Mouse (Mus musculus) megakaryocyte progenitor cell, adult 5-6 weeks (primary cell): ENCODE results near the gene Tmem80. TPM values are rescaled to one million over a fixed set of nuclear protein-coding genes. Genes with fewer than 3 reads are reported as not detected.
A peak's percentile ranks its signal among the peaks of the same experiment; 100 is the strongest.

Source experiments
- ATAC-seq: replicated peaks from 2 replicates; pipeline ENCODE4 v1.8.0; 2016; ENCODE audit warnings: mild to moderate bottlenecking, moderate TSS enrichment, inconsistent platforms; ENCODE audit not compliant: poor library complexity
- total RNA-seq, 2 experiments: library from RNA; stranded (forward) in 1 of 2; stranded (reverse) in 1 of 2; fragments of 157-497, 149-512 nt in 1 of 2; fragments of 200-1000 nt in 1 of 2; gene quantifications; 2 replicates each; pipeline versions ENCODE4 v1.2.3 to v1.2.4; 2015 to 2017

Gene Tmem80
- total RNA-seq, 2 experiments from 2014 or later = 9.1 to 11.1 TPM

- ATAC-seq = peak; percentile 76
Observed at GRCm38 (mm10) chr7:141355626-141356326, 28.2 kb downstream of the Tmem80 start.

DNA sequence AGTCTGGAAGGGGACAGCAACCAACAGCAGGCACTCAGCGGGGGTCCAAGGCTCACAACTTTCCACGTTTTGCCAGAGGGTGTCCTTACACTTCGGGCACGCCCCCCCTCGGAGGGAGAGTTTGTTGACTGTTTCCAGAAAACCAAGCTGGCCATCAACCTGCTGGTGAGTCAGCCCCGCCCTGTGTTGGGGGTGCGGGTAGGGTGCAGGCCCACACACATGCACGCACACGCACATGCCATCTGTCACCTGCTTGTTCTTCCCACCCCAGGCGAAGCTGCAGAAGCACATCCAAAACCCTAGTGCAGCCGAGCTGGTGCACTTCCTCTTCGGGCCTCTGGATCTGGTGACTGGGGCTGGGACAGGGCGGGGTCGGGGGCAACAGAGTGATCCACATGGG lies 29.4 kb downstream of the Tmem80 start:
- ATAC-seq = no peak

DNA sequence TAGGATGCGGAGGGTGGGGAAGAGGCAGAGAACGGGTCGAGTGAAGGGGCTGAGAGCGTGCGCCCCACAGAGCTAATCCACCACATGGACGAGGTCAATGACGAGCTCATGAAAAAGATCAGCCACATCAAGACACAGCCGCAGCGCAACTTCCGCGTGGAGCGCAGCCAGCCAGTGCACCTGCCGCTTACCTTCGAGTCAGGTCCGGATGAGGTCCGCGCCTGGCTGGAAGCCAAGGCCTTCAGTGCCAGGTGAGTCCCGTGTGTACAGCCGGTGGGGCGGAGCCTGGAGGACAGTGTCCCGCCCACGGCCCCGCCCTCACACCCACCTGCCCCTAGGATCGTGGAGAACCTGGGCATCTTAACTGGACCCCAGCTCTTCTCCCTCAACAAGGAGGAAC lies 34.0 kb downstream of the Tmem80 start:
- no peak for ATAC-seq

DNA sequence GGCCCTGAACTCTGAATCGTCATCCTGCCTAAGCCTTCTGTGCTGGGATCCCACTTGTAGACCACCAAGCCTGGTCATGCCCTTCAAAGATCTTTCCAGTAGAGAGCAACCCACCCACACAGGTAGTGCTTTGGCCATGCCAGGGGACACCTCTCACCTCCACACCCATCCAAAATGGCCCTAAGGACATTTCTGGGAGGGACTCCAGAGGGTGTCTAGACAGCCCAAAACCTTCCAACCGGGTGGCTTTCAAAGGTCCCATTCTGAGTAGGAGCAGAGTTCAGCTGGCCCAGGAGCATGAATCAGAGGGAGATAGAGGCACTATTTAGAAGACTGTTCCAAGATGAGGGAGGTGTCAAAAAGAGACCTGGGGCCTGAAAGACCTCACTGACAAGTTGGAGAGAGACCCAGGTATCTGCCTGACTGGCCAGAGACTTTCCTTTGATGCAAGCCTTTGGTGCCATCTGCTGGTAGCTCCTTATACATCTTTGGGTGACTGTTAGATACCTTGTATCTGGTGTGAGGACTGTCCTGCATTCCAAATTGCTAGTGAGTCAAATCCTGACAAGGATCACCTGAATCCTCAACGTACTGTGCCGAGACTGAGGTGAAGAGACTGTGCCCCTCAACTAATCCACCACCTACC lies 35.7 kb downstream of the Tmem80 start:
- peak; percentile 83 for ATAC-seq

- peak; percentile 20 for ATAC-seq
Observed at GRCm38 (mm10) chr7:141363752-141364125, 36.2 kb downstream of the Tmem80 start.

- ATAC-seq = peak; percentile 76
Observed at GRCm38 (mm10) chr7:141364349-141365048, 37.0 kb downstream of the Tmem80 start.

- no peak for ATAC-seq
Observed at GRCm38 (mm10) chr7:141365049-141365445, 37.5 kb downstream of the Tmem80 start.

GRCm38 (mm10) chr7:141367358-141367757 lies 39.8 kb downstream of the Tmem80 start:
- no peak for ATAC-seq

DNA sequence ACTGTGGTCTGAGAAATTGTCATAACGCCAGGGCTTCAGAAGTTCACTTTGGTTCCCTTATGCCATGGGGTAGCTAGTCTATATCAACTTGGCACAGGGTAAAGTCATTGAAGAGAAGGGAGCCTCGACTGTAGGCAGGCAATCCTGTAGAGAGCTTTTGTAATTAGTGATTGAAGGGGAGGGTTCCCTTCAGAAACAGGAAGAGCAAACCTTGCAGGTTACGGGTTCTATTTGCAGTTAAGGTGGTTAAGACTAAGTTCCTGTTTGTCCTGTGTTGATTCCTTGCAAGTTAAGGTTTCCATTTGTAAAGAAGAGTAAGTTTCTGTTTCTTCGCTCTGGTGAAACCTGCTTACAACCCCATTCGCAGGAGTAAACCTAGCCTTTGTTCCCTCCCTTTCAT lies 42.4 kb downstream of the Tmem80 start:
- peak; percentile 59 for ATAC-seq

DNA sequence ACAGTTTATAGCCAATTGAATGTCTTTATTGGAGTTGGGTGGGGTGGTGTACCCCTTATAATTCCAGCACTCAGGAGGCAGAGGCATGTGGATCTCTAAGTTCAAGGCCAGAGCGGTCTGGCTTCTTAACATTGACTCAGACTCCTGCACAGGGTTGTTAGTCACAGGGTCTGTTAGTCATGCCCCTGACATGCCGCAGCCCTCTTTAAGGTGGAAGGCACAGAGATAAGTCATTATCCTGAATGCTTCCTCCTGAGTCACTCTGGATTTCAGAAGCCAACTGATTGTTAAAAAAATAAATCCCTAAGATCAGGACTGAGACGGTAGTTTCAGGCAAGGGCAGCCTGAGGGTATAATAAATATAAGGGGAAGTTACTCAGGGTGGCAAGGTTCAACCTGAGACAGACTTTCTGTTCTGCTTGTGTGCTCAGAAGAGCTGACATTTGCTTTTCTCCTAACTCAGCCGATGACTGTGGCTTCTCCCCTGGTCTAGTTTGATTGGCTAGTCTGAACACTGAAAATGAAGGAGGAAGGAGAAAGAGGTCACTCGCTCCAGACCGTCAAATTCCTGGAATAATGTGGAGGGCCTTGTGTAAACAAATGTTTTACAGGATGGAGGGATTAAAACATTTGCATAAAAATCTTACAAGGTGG lies 44.5 kb downstream of the Tmem80 start:
- peak; percentile 64 for ATAC-seq

- no peak for ATAC-seq
Observed at GRCm38 (mm10) chr7:141373611-141374010, 46.1 kb downstream of the Tmem80 start.

DNA sequence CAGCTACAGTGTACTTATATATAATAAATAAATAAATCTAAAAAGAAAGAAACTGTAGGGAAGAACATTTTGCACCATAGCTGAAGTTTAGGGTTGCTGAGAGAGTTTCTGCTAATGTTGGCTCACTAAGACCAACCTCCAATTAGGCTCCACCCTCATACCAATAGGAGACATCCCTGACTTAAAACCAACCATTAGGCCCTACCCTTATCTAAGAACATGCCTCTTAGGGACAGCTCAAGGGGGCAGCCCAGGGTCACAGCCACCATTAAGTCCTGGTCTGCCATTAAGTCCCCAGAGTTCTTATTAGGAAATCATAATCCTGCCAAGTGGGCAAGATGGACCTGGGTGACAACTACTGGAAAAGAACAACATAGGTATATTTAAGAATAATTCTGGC lies 46.9 kb downstream of the Tmem80 start:
- peak; percentile 32; the same call in 1 of the 2 replicates for ATAC-seq

GRCm38 (mm10) chr7:141379584-141379983 lies 52.0 kb downstream of the Tmem80 start:
- peak; percentile 87 for ATAC-seq

DNA sequence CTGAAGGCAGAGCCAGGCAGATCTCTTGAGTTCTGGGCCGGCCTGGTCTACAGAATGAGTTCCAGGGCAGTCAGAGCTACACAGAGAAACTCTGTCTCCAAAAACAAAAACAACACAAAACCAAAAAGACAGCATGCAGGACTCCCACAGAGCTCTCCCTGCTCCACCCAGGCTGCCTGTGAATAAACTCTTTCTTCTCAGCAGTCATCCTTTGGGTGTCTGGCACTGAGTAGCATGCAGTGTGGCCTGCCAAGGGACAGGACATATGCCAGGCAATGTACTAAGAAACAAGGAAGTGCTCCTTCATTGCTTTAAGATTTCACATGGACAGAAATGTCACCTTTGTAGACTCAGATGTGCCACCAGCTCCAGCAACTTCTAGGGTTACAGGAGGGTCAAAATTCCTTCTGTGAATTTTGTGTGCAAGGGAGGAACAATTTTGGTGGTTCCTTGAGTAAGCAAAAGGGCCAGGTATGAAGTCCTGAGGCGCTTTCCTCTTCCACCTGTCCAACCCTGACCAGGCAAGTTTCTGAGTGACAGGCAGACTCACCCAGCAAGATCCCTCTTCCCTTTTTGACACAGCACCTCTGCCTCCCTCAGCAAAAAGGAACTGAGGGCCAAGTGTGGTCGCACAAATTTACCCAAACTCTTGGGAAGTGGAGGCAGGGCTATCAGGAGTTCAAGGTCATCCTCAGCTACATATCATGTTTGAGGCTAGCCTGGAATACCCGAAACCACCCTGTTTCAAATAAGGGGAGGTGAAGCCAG lies 53.7 kb downstream of the Tmem80 start:
- peak; percentile 30 for ATAC-seq

Other genes with a start within 250 kb of the Tmem80 start
- gene Pkp3, start 249.5 kb upstream of the Tmem80 start, total RNA-seq (2015) = 1.0 and 2.2 TPM in 2 replicates
- 0.10 and 1.1 TPM in 2 replicates for gene Pkp3, start 249.5 kb upstream of the Tmem80 start, total RNA-seq (2017)
- gene Sigirr, start 227.2 kb upstream of the Tmem80 start, total RNA-seq (2015) = 12.3 and 12.6 TPM in 2 replicates
- 5.8 and 14.0 TPM in 2 replicates for gene Sigirr, start 227.2 kb upstream of the Tmem80 start, total RNA-seq (2017)
- gene Ano9, start 209.9 kb upstream of the Tmem80 start, total RNA-seq (2015) = not detected in 2 replicates
- gene Ano9, start 209.9 kb upstream of the Tmem80 start, total RNA-seq (2017) = not detected in 2 replicates
- 5.8 and 9.2 TPM in 2 replicates for gene Ptdss2, start 205.4 kb upstream of the Tmem80 start, total RNA-seq (2015)
- 5.7 and 5.8 TPM in 2 replicates for gene Ptdss2, start 205.4 kb upstream of the Tmem80 start, total RNA-seq (2017)
- 36.0 and 41.3 TPM in 2 replicates for gene Rnh1, start 154.9 kb upstream of the Tmem80 start, total RNA-seq (2015)
- 43.4 and 57.6 TPM in 2 replicates for gene Rnh1, start 154.9 kb upstream of the Tmem80 start, total RNA-seq (2017)
- gene Hras, start 133.7 kb upstream of the Tmem80 start, total RNA-seq (2015) = 30.5 and 40.6 TPM in 2 replicates
- 19.9 and 23.7 TPM in 2 replicates for gene Hras, start 133.7 kb upstream of the Tmem80 start, total RNA-seq (2017)
- 0.39 and 0.84 TPM in 2 replicates for gene Lrrc56, start 133.6 kb upstream of the Tmem80 start, total RNA-seq (2015)
- 0.50 and 3.4 TPM in 2 replicates for gene Lrrc56, start 133.6 kb upstream of the Tmem80 start, total RNA-seq (2017)
- gene Lmntd2, start 113.7 kb upstream of the Tmem80 start, total RNA-seq (2015) = 0.20 and 0.89 TPM in 2 replicates
- gene Lmntd2, start 113.7 kb upstream of the Tmem80 start, total RNA-seq (2017) = 0.10 TPM in 1 of 2 replicates, not detected in the other
- 3.2 and 4.3 TPM in 2 replicates for gene Rassf7, start 111.9 kb upstream of the Tmem80 start, total RNA-seq (2015)
- 2.2 and 6.6 TPM in 2 replicates for gene Rassf7, start 111.9 kb upstream of the Tmem80 start, total RNA-seq (2017)
- gene Phrf1, start 99.0 kb upstream of the Tmem80 start, total RNA-seq (2015) = 51.0 and 53.0 TPM in 2 replicates
- 60.4 and 62.2 TPM in 2 replicates for gene Phrf1, start 99.0 kb upstream of the Tmem80 start, total RNA-seq (2017)
- 2.4 and 3.0 TPM in 2 replicates for gene Irf7, start 61.3 kb upstream of the Tmem80 start, total RNA-seq (2015)
- gene Irf7, start 61.3 kb upstream of the Tmem80 start, total RNA-seq (2017) = 2.9 and 4.7 TPM in 2 replicates
- gene Cdhr5, start 51.0 kb upstream of the Tmem80 start, total RNA-seq (2015) = not detected in 2 replicates
- not detected in 2 replicates for gene Cdhr5, start 51.0 kb upstream of the Tmem80 start, total RNA-seq (2017)
- gene Sct, start 48.6 kb upstream of the Tmem80 start, total RNA-seq (2015) = not detected in 2 replicates
- not detected in 2 replicates for gene Sct, start 48.6 kb upstream of the Tmem80 start, total RNA-seq (2017)
- not detected in 2 replicates for gene Drd4, start 35.7 kb upstream of the Tmem80 start, total RNA-seq (2015)
- not detected in 2 replicates for gene Drd4, start 35.7 kb upstream of the Tmem80 start, total RNA-seq (2017)
- 33.6 and 33.7 TPM in 2 replicates for gene Deaf1, start within 50 bp of the Tmem80 start, total RNA-seq (2015)
- gene Deaf1, start within 50 bp of the Tmem80 start, total RNA-seq (2017) = 19.8 and 23.0 TPM in 2 replicates
- 0.67 TPM in 1 of 2 replicates, not detected in the other for gene Eps8l2, start 11.1 kb downstream of the Tmem80 start, total RNA-seq (2015)
- gene Eps8l2, start 11.1 kb downstream of the Tmem80 start, total RNA-seq (2017) = not detected in 2 replicates
- 103 and 117 TPM in 2 replicates for gene Taldo1, start 64.5 kb downstream of the Tmem80 start, total RNA-seq (2015)
- 508 and 513 TPM in 2 replicates for gene Taldo1, start 64.5 kb downstream of the Tmem80 start, total RNA-seq (2017)
- gene Gatd1, start 86.4 kb downstream of the Tmem80 start, total RNA-seq (2015) = 21.9 and 25.9 TPM in 2 replicates
- 13.5 and 16.3 TPM in 2 replicates for gene Gatd1, start 86.4 kb downstream of the Tmem80 start, total RNA-seq (2017)
- gene Cend1, start 101.8 kb downstream of the Tmem80 start, total RNA-seq (2015) = not detected in 2 replicates
- gene Cend1, start 101.8 kb downstream of the Tmem80 start, total RNA-seq (2017) = not detected in 2 replicates
- gene Slc25a22, start 110.2 kb downstream of the Tmem80 start, total RNA-seq (2015) = 15.5 and 19.8 TPM in 2 replicates
- 4.4 and 5.3 TPM in 2 replicates for gene Slc25a22, start 110.2 kb downstream of the Tmem80 start, total RNA-seq (2017)
- 14.2 and 14.4 TPM in 2 replicates for gene Pidd1, start 116.3 kb downstream of the Tmem80 start, total RNA-seq (2015)
- 9.7 and 11.2 TPM in 2 replicates for gene Pidd1, start 116.3 kb downstream of the Tmem80 start, total RNA-seq (2017)
- gene Rplp2, start 119.6 kb downstream of the Tmem80 start, total RNA-seq (2015) = 2,968 and 3,129 TPM in 2 replicates
- 2,070 and 2,265 TPM in 2 replicates for gene Rplp2, start 119.6 kb downstream of the Tmem80 start, total RNA-seq (2017)
- gene Pnpla2, start 127.5 kb downstream of the Tmem80 start, total RNA-seq (2015) = 44.5 and 44.9 TPM in 2 replicates
- 15.6 and 20.1 TPM in 2 replicates for gene Pnpla2, start 127.5 kb downstream of the Tmem80 start, total RNA-seq (2017)
- 8.6 and 8.9 TPM in 2 replicates for gene Cracr2b, start 133.4 kb downstream of the Tmem80 start, total RNA-seq (2015)
- 11.4 and 16.6 TPM in 2 replicates for gene Cracr2b, start 133.4 kb downstream of the Tmem80 start, total RNA-seq (2017)
- gene Cd151, start 139.7 kb downstream of the Tmem80 start, total RNA-seq (2015) = 11.0 and 14.7 TPM in 2 replicates
- 14.5 and 22.1 TPM in 2 replicates for gene Cd151, start 139.7 kb downstream of the Tmem80 start, total RNA-seq (2017)
- 31.3 and 40.2 TPM in 2 replicates for gene Polr2l, start 147.4 kb downstream of the Tmem80 start, total RNA-seq (2015)
- 45.0 and 46.7 TPM in 2 replicates for gene Polr2l, start 147.4 kb downstream of the Tmem80 start, total RNA-seq (2017)
- 18.3 and 23.9 TPM in 2 replicates for gene Tspan4, start 147.5 kb downstream of the Tmem80 start, total RNA-seq (2015)
- gene Tspan4, start 147.5 kb downstream of the Tmem80 start, total RNA-seq (2017) = 38.2 and 39.1 TPM in 2 replicates
- 5.8 and 6.3 TPM in 2 replicates for gene Chid1, start 212.1 kb downstream of the Tmem80 start, total RNA-seq (2015)
- 31.2 and 38.7 TPM in 2 replicates for gene Chid1, start 212.1 kb downstream of the Tmem80 start, total RNA-seq (2017)
- gene Ap2a2, start 234.4 kb downstream of the Tmem80 start, total RNA-seq (2015) = 18.3 and 20.0 TPM in 2 replicates
- 23.4 and 23.6 TPM in 2 replicates for gene Ap2a2, start 234.4 kb downstream of the Tmem80 start, total RNA-seq (2017)